Mouse (Mus musculus) cortical plate, adult 2 months (tissue): ENCODE measurements at regions not wholly inside any gene's neighbourhood (a gene's known extent, or its start where the extent isn't known, plus 50 kb on each side); places are given as distances from the start of the nearest gene placed in this dataset.

Source experiments
- CTCF ChIP-seq: fragments of 200-500 bp; IDR thresholded peaks from 2 replicates; pipeline ENCODE4 v1.5.1; 2011; ENCODE audit warnings: mild to moderate bottlenecking, control low read depth, low read length; ENCODE audit not compliant: insufficient read depth; ENCODE audit errors: extremely low read depth
- POLR2A ChIP-seq: fragments of 200-500 bp; IDR thresholded peaks from 2 replicates; pipeline ENCODE4 v1.6.1; 2011; ENCODE audit warnings: mild to moderate bottlenecking, low read length, control low read depth; ENCODE audit not compliant: insufficient read depth; ENCODE audit errors: extremely low read depth

DNA sequence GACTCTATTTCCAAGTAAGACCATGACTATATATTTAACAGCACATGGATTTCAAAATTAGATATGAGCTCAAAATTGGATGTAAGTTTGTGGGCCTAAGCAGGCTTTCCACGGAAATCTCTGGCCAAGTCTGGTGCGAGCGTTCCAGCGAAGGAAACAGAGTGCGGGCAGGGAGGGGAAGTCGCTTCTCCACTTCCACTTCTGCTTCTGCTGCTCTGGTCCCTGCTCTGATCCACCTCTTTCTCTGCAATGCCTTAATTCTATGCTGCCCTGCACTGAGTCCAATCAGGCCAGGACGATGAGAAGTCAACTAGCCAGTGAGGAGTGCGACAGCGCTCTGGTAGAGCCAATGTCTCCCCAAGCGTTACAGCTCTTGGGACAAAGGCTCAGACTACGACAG, 2085.3 kb downstream of the 9330182O14Rik start:
- TF ChIP-seq POLR2A (no peak), CTCF (no peak)
